Mouse (Mus musculus) spleen, postnatal 10 days (tissue): ENCODE data around the gene Atxn1.

Source experiments
- DNase-seq, 2 experiments: peaks; one replicate each; pipeline ENCODE4 v3.0.0; 2021 to 2022; ENCODE audit warnings: low spot score in 2 of 2

Gene Atxn1

DNA sequence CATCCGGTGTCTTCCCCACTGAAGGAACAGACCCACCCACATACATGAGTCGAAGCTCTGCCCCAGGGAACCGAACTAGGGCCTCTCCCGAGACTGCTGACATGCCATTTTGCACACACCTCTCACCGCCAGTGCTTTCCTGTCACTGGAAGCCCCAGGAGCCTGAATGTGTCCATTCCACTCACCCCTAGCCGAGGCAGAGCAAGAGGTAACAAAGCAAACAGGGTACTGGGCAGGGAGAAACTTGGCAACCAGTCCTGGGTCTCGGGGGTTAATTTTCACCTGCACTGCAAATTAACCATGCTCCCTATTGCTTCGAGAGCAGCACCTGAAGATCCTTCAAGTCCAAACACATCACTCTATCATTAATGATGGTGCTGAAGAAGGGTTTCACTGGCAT is 64.0 kb downstream of the Atxn1 start:
- no peak for DNase-seq

DNA sequence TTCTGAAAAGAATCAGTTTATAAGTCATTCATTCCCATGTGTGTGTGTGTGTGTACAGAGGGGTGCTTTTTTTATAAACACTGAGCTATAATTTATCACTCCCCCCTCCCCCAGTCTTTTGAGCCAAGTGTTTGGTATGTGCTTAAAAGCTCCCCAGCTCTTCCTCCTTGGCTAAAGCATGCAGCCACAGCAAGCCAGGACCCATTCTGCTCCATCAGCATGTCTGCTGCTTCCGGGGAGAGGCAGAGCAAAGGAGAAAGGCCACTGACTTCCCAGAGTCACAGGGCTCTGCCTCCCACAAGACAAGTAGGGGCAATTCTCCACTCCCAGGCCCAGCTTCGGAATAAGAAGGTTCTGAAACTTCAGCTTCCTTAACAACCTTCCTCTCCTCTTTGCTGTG is 67.2 kb downstream of the Atxn1 start:
- DNase-seq: no peak

DNA sequence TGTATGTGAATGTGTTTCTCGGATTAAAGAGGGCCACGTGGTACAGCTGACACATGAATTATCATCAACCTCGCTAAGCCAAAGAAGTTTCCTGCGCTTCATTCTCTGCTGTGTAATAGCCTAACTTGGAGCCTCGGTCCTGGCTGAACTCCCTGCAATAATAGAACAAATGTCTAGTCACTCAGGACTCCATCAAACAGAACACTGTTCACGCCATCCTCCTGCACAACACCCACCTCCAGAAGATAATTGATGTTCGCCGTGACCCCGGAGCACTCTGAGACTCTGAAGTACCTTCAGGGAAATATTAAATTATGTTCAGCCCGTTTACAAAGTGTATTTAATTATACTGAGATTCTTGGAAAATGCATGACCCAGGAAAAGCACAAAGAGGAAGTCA is 70.0 kb downstream of the Atxn1 start:
- no peak for DNase-seq

DNA sequence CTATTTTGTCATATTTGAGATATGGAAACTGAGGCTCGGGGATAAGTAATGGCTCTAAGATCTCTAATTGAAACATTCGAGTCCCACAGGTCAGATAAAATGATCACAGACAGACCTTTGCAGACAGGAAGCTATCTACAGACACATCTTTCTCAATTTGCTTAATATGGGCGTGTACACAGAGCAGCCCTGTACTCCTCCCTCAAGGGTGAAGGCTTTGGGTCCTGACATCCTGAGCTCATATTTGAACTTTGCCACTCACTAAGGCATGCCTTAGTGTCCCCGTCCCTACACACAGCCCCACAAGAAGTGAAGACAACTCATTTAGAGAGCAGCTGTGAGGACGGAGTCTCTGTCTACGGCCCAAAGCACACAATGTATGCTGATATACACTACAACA is 70.6 kb downstream of the Atxn1 start:
- no peak for DNase-seq

DNA sequence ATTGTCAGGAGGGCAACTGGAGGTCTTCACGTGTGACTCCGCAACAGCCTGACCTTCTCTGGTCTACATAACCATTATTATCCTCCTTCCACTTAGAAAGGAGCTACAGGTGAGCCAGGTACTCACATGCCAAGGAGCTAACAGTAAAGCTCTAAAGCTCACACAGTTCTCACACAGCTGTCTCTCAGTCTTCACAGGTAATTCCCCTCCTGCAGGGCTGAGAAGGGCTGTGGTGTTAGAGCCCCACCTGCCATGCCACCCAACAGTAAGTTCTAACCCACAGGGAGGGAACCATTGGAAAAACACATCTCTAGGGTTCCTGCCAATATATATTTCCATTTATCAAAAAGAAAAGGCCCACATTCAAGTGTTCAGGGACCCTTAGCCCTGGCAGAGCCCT is 73.7 kb downstream of the Atxn1 start:
- DNase-seq: no peak

GRCm38 (mm10) chr13:45888953-45889749 is 75.7 kb downstream of the Atxn1 start:
- DNase-seq: no peak

- DNase-seq: peak in 1 of 2 experiments; percentile 39
These were observed 79.9 kb downstream of the Atxn1 start for GRCm38 (mm10) chr13:45884878-45885277.

- DNase-seq: no peak
These were observed 81.0 kb downstream of the Atxn1 start for GRCm38 (mm10) chr13:45883791-45884238.

DNA sequence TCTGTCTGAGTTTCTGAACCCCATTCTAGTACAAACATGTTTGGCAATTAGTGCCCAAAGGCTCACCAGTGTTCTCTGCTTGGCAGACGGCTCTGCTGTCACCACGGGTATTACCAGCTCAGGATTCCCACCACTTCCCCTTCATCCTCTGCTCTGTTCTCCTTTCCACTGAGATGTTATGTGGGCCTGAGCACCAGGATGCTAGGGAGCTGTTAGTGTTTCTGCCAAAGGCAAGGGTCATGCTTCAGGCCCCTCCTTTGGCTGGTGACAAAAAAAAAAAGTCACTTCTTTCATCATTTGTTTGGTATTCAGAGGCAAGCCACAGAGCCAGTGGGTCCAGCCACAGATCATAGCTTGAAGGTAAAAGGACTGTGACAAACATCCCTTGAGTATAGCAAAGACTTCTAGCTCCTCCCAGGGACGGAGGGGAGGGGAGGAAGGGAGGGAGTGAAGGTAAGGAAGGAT is 81.8 kb downstream of the Atxn1 start:
- no peak for DNase-seq

GRCm38 (mm10) chr13:45880543-45880845 is 84.3 kb downstream of the Atxn1 start:
- no peak for DNase-seq

DNA sequence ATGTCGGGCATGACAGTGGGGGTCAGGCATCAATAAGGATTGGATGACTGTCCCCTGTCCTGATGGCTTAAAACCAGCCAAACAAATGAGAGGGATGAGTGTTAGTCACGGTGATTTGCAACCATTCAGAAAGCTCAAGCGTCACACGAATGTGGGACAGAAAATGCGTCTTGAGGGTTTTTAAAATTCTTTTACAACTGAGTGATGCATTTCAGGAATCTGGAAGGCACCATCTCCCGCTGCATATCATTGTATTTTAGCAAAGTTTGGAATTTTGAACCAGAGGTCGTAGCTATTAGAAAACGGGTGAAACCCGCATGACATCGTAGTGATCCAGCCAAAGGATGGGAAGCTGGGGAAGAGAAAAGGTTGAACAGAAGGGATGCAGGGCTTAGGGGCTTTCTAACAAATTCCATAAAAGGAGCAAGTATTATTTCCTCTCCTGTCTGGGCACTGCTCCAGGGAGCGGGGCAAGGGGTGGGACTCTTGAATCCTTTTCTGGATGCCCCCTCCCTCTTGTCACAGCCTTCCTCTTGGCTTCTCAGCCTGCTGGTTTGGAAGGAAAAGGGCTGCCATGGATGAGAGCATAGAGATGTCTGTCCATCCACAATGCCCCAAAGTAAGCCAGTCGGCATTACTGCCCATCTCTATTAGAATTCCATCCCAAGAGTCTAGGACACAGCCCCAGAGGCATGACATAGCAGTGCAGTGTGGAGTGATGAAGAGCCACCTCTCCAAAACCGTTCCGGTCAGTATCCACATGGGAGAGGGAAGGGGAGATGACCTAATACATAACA is 84.9 kb downstream of the Atxn1 start:
- no peak for DNase-seq

DNA sequence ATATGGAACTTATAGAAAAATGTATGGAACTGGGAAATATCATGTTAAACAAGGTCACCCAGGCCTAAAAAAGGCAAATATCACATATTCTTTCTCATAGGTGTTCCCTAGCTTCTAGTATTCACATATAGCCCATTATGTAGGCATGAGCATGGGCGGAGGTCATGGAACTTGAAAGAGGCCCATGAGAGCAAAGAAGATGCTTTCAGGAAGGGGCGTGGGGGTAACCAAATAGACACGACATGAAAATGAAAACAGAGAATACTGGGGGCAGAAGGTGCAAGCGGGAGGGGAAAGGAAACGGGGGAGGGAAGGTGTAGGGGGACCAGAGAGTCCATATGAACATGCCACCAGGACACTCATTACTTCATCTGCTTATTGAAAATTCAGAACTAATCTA is 87.9 kb downstream of the Atxn1 start:
- no peak for DNase-seq

- DNase-seq: no peak
These were observed 88.4 kb downstream of the Atxn1 start for GRCm38 (mm10) chr13:45876368-45876760.

DNA sequence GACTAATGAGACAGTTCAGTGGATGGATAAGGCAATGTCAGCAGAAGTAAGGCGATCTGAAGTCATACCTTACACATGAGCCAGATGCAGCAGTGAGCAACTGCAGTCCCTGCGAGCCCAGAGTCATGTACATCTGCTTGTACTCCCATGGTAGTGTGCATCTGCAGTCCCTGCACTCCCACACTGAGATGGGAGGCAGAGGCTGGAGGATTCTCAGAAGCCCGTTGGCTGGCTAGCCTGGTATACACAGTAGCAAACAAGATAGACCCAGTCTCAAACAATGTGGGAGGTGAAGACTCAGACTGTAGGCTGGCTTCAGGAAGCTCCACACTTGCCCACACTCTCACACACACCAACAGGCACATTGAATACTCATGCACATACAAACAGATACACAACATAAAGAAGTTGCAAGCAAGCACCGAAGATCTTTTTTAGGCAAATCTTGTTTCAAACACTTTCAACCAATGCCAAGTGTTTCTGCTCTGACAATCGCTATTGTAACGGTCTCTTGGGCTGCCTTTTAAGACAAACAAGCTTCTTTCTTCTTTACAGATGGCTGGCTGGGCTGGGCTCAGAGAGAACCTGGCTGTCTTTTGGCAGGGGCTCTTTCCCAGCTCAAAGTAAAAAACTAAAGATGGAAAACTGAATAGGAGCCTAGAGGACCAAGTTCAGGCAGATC is 89.0 kb downstream of the Atxn1 start:
- DNase-seq: no peak

DNA sequence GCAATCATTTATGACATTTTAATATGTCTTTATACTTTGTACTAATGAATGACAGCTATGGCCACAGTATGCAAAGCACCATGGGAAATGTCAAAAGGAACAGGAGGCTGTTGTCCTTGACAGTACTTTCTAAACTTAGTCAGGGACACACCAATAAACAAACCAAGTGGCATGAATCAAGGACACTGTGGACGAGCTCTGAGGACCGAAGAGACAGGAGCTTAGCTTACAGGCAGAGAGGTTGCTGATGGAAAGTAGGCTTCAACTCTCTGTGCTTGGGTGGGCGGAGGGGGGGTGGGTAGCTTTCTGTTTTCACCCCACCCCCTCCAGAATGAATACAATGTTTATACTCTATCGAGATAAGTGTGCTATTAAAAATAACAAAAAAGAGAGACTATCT is 90.6 kb downstream of the Atxn1 start:
- DNase-seq: no peak

- no peak for DNase-seq
These were observed 91.8 kb downstream of the Atxn1 start for GRCm38 (mm10) chr13:45872966-45873365.

DNA sequence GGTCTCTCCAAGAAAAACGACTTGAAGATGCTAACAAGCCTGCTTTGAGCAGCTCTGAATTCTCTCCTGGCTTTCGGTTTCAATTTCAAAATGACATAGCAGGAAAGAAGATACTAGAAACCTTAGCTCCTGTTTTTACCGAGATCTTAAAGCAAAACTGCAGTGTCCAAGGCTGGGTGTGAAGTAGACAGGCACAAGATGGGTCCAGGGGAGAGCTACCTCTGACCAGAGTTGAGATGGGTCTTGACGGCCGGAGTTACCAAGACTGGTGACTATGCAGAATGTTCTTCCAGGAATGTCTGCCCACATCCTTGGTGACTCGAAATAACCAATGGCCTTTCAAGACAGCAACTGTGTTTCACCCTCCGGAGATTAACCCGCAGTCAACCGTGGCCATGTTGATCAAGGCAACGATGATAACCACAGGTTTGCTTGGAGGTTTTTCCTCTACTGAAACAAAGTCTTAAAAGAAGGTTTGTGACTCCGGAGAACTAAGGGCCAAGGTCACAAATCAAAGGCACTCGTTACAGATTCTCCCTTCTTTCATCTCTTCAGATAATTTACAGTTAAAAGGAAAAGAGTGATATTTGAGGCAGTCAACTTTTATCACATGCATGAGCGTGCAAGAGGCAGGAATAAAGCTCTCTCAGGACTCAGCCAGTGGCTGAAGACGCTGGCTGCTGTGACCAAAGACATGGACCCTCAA is 92.6 kb downstream of the Atxn1 start:
- no peak for DNase-seq

DNA sequence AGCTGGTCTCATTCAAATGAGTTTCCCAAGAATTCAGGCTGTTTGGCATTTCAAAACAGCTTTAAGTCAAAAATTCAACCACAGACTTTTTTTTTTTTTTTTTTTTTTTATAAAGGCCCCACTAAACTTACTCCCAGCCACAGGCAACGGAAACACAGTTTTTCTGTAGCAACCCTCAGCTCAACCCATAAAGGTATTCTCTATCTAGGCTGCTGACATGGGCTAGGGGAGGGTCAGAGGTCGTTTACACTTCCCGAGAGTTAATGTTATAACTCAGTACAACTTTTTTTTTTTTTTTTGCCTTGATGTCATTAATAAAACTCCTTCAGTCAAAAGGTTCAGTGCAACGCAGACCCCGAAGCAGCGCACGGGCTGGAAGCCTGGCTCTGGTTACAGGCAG is 93.3 kb downstream of the Atxn1 start:
- DNase-seq: no peak

- DNase-seq: no peak
These were observed 95.9 kb downstream of the Atxn1 start for GRCm38 (mm10) chr13:45868886-45869285.

- no peak for DNase-seq
These were observed 97.5 kb downstream of the Atxn1 start for GRCm38 (mm10) chr13:45867273-45867672.

DNA sequence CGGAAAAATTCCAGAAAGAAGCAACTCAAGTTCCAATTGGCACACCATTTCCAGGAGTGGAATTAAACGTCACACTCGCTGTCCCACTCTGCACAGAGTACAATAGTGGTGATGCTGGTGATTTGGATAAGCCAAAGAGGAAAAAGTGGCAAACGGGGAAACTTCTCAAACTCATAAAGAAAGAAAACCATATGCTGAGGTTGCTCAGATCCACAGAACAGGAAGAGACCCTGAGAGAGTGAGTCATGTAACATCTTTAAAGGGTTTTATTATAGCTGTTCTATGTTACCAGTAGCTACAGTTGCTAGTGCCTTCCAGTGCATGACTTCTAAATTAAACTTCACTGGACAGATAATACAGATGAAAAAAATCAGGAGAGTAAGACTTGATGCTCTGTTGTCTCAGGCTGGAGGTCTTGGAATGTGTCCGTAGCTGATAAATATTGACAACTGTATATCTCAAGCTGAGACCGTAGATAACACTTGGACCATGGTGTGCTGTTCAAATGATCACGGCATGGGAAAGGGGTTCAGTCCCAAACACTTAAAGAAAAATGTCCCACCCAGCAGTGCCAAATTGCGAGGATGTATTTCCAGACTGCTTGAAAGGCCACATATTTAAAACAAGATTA is 98.1 kb downstream of the Atxn1 start:
- DNase-seq: no peak

DNA sequence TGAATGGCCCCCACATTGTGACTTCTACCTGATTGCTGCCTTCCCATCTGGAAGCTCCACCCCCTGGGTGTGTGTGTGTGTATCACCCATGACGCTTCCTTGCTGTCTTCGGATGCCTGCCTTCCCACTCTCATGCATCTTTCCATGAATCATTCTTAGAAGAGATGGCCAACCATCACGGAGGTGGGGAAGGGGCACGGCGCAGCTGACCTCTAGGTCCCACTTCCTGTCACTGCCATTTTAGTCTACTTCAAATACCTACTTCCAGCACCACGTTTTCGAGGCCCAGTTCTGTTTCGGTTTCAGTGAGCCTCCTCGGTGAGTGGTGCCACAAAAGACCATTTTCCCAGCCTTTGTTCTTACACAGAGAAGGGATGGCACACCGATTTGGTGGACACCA is 99.2 kb downstream of the Atxn1 start:
- DNase-seq: no peak
